Mouse (Mus musculus): Measurements from ENCODE around the gene Cntf. TPM values are rescaled to one million over a fixed set of nuclear protein-coding genes. Genes with fewer than 3 reads are reported as not detected.

Cntf gene
- 0.82 and 1.4 TPM in 2 replicates for polyA plus RNA-seq (2015; fragmentation: Nextera tagmentation; extraction: Ambion mirVana)

- Histone ChIP-seq H3K4me2 (replicated peaks) (no peak within 1 kb of the TSS), H3K36me3 (peaks cover 18% of the 10 kb centered on the region; the same call in 1 of the 2 replicates), H3K4me3 (replicated peaks) (no peak within 1 kb of the TSS), H3K27me3 (replicated peaks) (no peaks in the 10 kb centered on the region), H3K4me1 (replicated peaks) (no peaks in the 10 kb centered on the region), H3K9ac (no peak within 1 kb of the TSS), H3K27ac (no peak within 1 kb of the TSS), H3K9me3 (no peaks in the 10 kb centered on the region)
- no peak for ATAC-seq
- 50% methylated on average over 7 of the region's 7 CpGs for WGBS
These were observed at the start of gene Cntf for GRCm38 (mm10) chr19:12765308-12765707. Gene Cntf (minus strand): TSS chr19:12765632.

- Histone ChIP-seq H3K36me3 (no peaks in the 10 kb centered on the region), H3K4me2 (replicated peaks) (no peak overlapping the region), H3K27me3 (replicated peaks) (no peaks in the 10 kb centered on the region), H3K27ac (no peak overlapping the region), H3K4me1 (replicated peaks) (no peaks in the 10 kb centered on the region), H3K9ac (no peak overlapping the region), H3K9me3 (no peaks in the 10 kb centered on the region), H3K4me3 (replicated peaks) (no peak overlapping the region)
- no peak for ATAC-seq
- 76% methylated on average over 1 of the region's 1 CpGs for WGBS
These were observed 48.5 kb upstream of the Cntf start for GRCm38 (mm10) chr19:12813883-12814282.

- H3K36me3 ChIP-seq = no peaks in the 10 kb centered on the region
- H3K9ac ChIP-seq = no peak overlapping the region
- H3K9me3 ChIP-seq = no peaks in the 10 kb centered on the region
- no peaks in the 10 kb centered on the region for H3K27me3 ChIP-seq (replicated peaks)
- no peaks in the 10 kb centered on the region for H3K4me1 ChIP-seq (replicated peaks)
- ATAC-seq = no peak
- no peak overlapping the region for H3K4me2 ChIP-seq (replicated peaks)
- H3K4me3 ChIP-seq (replicated peaks) = no peak overlapping the region
- WGBS = 60% methylated on average over 1 of the region's 1 CpGs
- no peak overlapping the region for H3K27ac ChIP-seq
These were observed 47.4 kb upstream of the Cntf start for GRCm38 (mm10) chr19:12812644-12813364.

GRCm38 (mm10) chr19:12806214-12806613, 40.8 kb upstream of the Cntf start:
- WGBS = 63% methylated on average over 2 of the region's 2 CpGs
- no peaks in the 10 kb centered on the region for H3K4me1 ChIP-seq (replicated peaks)
- no peak overlapping the region for H3K4me3 ChIP-seq (replicated peaks)
- H3K27ac ChIP-seq = no peak overlapping the region
- H3K4me2 ChIP-seq (replicated peaks) = no peak overlapping the region
- no peaks in the 10 kb centered on the region for H3K36me3 ChIP-seq
- H3K9me3 ChIP-seq = no peaks in the 10 kb centered on the region
- no peak for ATAC-seq
- no peaks in the 10 kb centered on the region for H3K27me3 ChIP-seq (replicated peaks)
- no peak overlapping the region for H3K9ac ChIP-seq

GRCm38 (mm10) chr19:12805730-12806129, 40.3 kb upstream of the Cntf start:
- 87% methylated on average over 3 of the region's 3 CpGs for whole genome bisulfite sequencing
- Histone ChIP-seq H3K4me1 (replicated peaks) (no peaks in the 10 kb centered on the region), H3K4me3 (replicated peaks) (no peak overlapping the region), H3K9ac (no peak overlapping the region), H3K27ac (no peak overlapping the region), H3K4me2 (replicated peaks) (no peak overlapping the region), H3K27me3 (replicated peaks) (no peaks in the 10 kb centered on the region), H3K36me3 (no peaks in the 10 kb centered on the region), H3K9me3 (no peaks in the 10 kb centered on the region)
- no peak for ATAC-seq

GRCm38 (mm10) chr19:12804237-12804636, 38.8 kb upstream of the Cntf start:
- no peaks in the 10 kb centered on the region for H3K27me3 ChIP-seq (replicated peaks)
- H3K36me3 ChIP-seq = no peaks in the 10 kb centered on the region
- H3K4me2 ChIP-seq (replicated peaks) = no peak overlapping the region
- no peaks in the 10 kb centered on the region for H3K4me1 ChIP-seq (replicated peaks)
- ATAC-seq = peak; percentile 51; the same call in 1 of the 2 replicates
- WGBS = 72% methylated on average over 1 of the region's 1 CpGs
- H3K4me3 ChIP-seq (replicated peaks) = no peak overlapping the region
- H3K27ac ChIP-seq = no peak overlapping the region
- no peak overlapping the region for H3K9ac ChIP-seq
- H3K9me3 ChIP-seq = no peaks in the 10 kb centered on the region

GRCm38 (mm10) chr19:12802830-12803229, 37.4 kb upstream of the Cntf start:
- Histone ChIP-seq H3K9ac (no peak overlapping the region), H3K4me1 (replicated peaks) (no peaks in the 10 kb centered on the region), H3K36me3 (no peaks in the 10 kb centered on the region), H3K27ac (no peak overlapping the region), H3K27me3 (replicated peaks) (no peaks in the 10 kb centered on the region), H3K9me3 (no peaks in the 10 kb centered on the region), H3K4me3 (replicated peaks) (no peak overlapping the region), H3K4me2 (replicated peaks) (no peak overlapping the region)
- ATAC-seq = no peak
- WGBS = 79% methylated on average over 3 of the region's 3 CpGs

- Histone ChIP-seq H3K9ac (no peak overlapping the region), H3K4me2 (replicated peaks) (no peak overlapping the region), H3K36me3 (no peaks in the 10 kb centered on the region), H3K27me3 (replicated peaks) (no peaks in the 10 kb centered on the region), H3K9me3 (no peaks in the 10 kb centered on the region), H3K4me3 (replicated peaks) (no peak overlapping the region), H3K4me1 (replicated peaks) (no peaks in the 10 kb centered on the region), H3K27ac (no peak overlapping the region)
- WGBS = 64% methylated on average over 3 of the region's 3 CpGs
- no peak for ATAC-seq
These were observed 35.6 kb upstream of the Cntf start for GRCm38 (mm10) chr19:12801046-12801445.

GRCm38 (mm10) chr19:12800621-12801020, 35.2 kb upstream of the Cntf start:
- Histone ChIP-seq H3K4me1 (replicated peaks) (no peaks in the 10 kb centered on the region), H3K4me3 (replicated peaks) (no peak overlapping the region), H3K36me3 (no peaks in the 10 kb centered on the region), H3K27ac (no peak overlapping the region), H3K9me3 (no peaks in the 10 kb centered on the region), H3K9ac (no peak overlapping the region), H3K4me2 (replicated peaks) (no peak overlapping the region), H3K27me3 (replicated peaks) (no peaks in the 10 kb centered on the region)
- ATAC-seq = no peak
- whole genome bisulfite sequencing = 69% methylated on average over 2 of the region's 2 CpGs

- ATAC-seq = no peak
- Histone ChIP-seq H3K4me3 (replicated peaks) (no peak overlapping the region), H3K9me3 (no peaks in the 10 kb centered on the region), H3K4me2 (replicated peaks) (no peak overlapping the region), H3K36me3 (no peaks in the 10 kb centered on the region), H3K4me1 (replicated peaks) (no peaks in the 10 kb centered on the region), H3K27ac (no peak overlapping the region), H3K9ac (no peak overlapping the region), H3K27me3 (replicated peaks) (no peaks in the 10 kb centered on the region)
- WGBS = 84% methylated on average over 3 of the region's 3 CpGs
These were observed 33.6 kb upstream of the Cntf start for GRCm38 (mm10) chr19:12799081-12799480.

- Histone ChIP-seq H3K4me3 (replicated peaks) (no peak overlapping the region), H3K9ac (no peak overlapping the region), H3K27ac (no peak overlapping the region), H3K9me3 (no peaks in the 10 kb centered on the region), H3K27me3 (replicated peaks) (no peaks in the 10 kb centered on the region), H3K4me2 (replicated peaks) (no peak overlapping the region), H3K4me1 (replicated peaks) (no peaks in the 10 kb centered on the region), H3K36me3 (no peaks in the 10 kb centered on the region)
- ATAC-seq = no peak
- 68% methylated on average over 4 of the region's 4 CpGs for WGBS
These were observed 33.0 kb upstream of the Cntf start for GRCm38 (mm10) chr19:12798404-12798803.

GRCm38 (mm10) chr19:12797071-12797470, 31.6 kb upstream of the Cntf start:
- Histone ChIP-seq H3K4me2 (replicated peaks) (peak overlapping the region; percentile 64), H3K36me3 (no peaks in the 10 kb centered on the region), H3K4me1 (replicated peaks) (no peaks in the 10 kb centered on the region), H3K27ac (peak overlapping the region; percentile 99), H3K27me3 (replicated peaks) (no peaks in the 10 kb centered on the region), H3K9ac (peak overlapping the region; percentile 51; the same call in 1 of the 2 replicates), H3K4me3 (replicated peaks) (peak overlapping the region; percentile 95), H3K9me3 (no peaks in the 10 kb centered on the region)
- WGBS = 1% methylated on average over 7 of the region's 7 CpGs
- ATAC-seq = no peak

GRCm38 (mm10) chr19:12796328-12796931, 31.0 kb upstream of the Cntf start:
- WGBS = under 1% methylated on average over 29 of the region's 29 CpGs
- Histone ChIP-seq H3K27me3 (replicated peaks) (no peaks in the 10 kb centered on the region), H3K4me3 (replicated peaks) (peak overlapping the region; percentile 95), H3K9me3 (no peaks in the 10 kb centered on the region), H3K9ac (peak overlapping the region; percentile 51), H3K36me3 (no peaks in the 10 kb centered on the region), H3K4me2 (replicated peaks) (peak overlapping the region; percentile 64), H3K4me1 (replicated peaks) (0 out of 2 replicates have a peak, but pooled peaks cover 3% of the 10 kb centered on the region), H3K27ac (peak overlapping the region; percentile 99)
- ATAC-seq = peak; percentile 32
